Mouse (Mus musculus) thymus, adult 18-20 months (tissue): Measurements from ENCODE around the gene Galc.
A peak's percentile ranks its signal among the peaks of the same experiment; 100 is the strongest.

Source experiments
- DNase-seq, 2 experiments: peaks; one replicate each; pipeline ENCODE4 v3.0.0; 2022; ENCODE audit warnings: mixed read lengths in 2 of 2

Gene Galc

GRCm38 (mm10) chr12:98258845-98259517, at the start of gene Galc:
Galc (minus strand) TSS chr12:98259459.
- peak; percentile 73 to 78 for DNase-seq

GRCm38 (mm10) chr12:98307179-98307915, 48.1 kb upstream of the Galc start:
- no peak for DNase-seq

GRCm38 (mm10) chr12:98303013-98303412, 43.8 kb upstream of the Galc start:
- no peak for DNase-seq

- DNase-seq: no peak
Measured at GRCm38 (mm10) chr12:98301980-98302379, 42.7 kb upstream of the Galc start.

GRCm38 (mm10) chr12:98294241-98294640, 35.0 kb upstream of the Galc start:
- no peak for DNase-seq

- no peak for DNase-seq
Measured at GRCm38 (mm10) chr12:98292278-98292677, 33.0 kb upstream of the Galc start.

GRCm38 (mm10) chr12:98290475-98290874, 31.2 kb upstream of the Galc start:
- no peak for DNase-seq

GRCm38 (mm10) chr12:98284477-98284876, 25.2 kb upstream of the Galc start:
- no peak for DNase-seq

- DNase-seq: no peak
Measured at GRCm38 (mm10) chr12:98283487-98283860, 24.2 kb upstream of the Galc start.

- no peak for DNase-seq
Measured at GRCm38 (mm10) chr12:98282776-98283486, 23.7 kb upstream of the Galc start.

- DNase-seq: no peak
Measured at GRCm38 (mm10) chr12:98280996-98281395, 21.7 kb upstream of the Galc start.

- peak in 1 of 2 experiments; percentile 25 for DNase-seq
Measured at GRCm38 (mm10) chr12:98280530-98280929, 21.3 kb upstream of the Galc start.

GRCm38 (mm10) chr12:98272433-98272832, 13.2 kb upstream of the Galc start:
- DNase-seq: no peak

GRCm38 (mm10) chr12:98270810-98271566, 11.7 kb upstream of the Galc start:
- no peak for DNase-seq

GRCm38 (mm10) chr12:98269791-98270745, 10.8 kb upstream of the Galc start:
- DNase-seq: peak; percentile 40 to 70

- no peak for DNase-seq
Measured at GRCm38 (mm10) chr12:98268441-98269369, 9.4 kb upstream of the Galc start, which contains the start of gene Gpr65. Gpr65 (plus strand) TSS chr12:98268635.

GRCm38 (mm10) chr12:98265697-98266096, 6.4 kb upstream of the Galc start:
- DNase-seq: no peak

GRCm38 (mm10) chr12:98259518-98259852, 226 bp upstream of the Galc start:
- no peak for DNase-seq

GRCm38 (mm10) chr12:98258371-98258844, 851 bp downstream of the Galc start:
- no peak for DNase-seq

- no peak for DNase-seq
Measured at GRCm38 (mm10) chr12:98255373-98255995, 3.8 kb downstream of the Galc start.
